Comparison of ENCODE assay signal across 10 mouse cellular contexts in genomic region chr1:33222997-33223396, GRCm38 (mm10).
"Had no signal": no experiment of that assay in that cellular context is flagged by ENCODE, and none has a peak within 500 bp of the region (broad histone marks: within the 10 kb centered on the region; RNA-seq: fewer than 3 reads in every experiment).

No protein-coding gene starts in this region.

- H3K27me3 ChIP-seq: liver, embryonic 15.5 days had no signal

- H3K27ac ChIP-seq: left cerebral cortex, adult 2 months; limb, embryonic 10.5 days; liver, embryonic 15.5 days; stomach, postnatal 0 days had no signal

- H3K4me3 ChIP-seq: left cerebral cortex, adult 2 months; limb, embryonic 10.5 days; liver, embryonic 15.5 days had no signal

- H3K4me2 ChIP-seq: liver, embryonic 11.5 days; liver, embryonic 15.5 days had no signal

- DNase-seq: kidney, postnatal 25 days; lung, adult 2 months; lung, postnatal 36 days; thymus, postnatal 4 days had no signal

- ATAC-seq: lung, postnatal 0 days had no signal

- H3K4me1 ChIP-seq: limb, embryonic 10.5 days; liver, embryonic 15.5 days had no signal

- H3K9ac ChIP-seq: liver, embryonic 15.5 days had no signal

- H3K36me3 ChIP-seq: limb, embryonic 10.5 days; liver, embryonic 15.5 days had no signal

- H3K9me3 ChIP-seq: limb, embryonic 10.5 days; liver, embryonic 15.5 days had no signal
